Mouse (Mus musculus) heart, adult 2 months (tissue): ENCODE results near the gene Ppp6r3. TPM values are rescaled to one million over a fixed set of nuclear protein-coding genes. Genes with fewer than 3 reads are reported as not detected.

Experiments
- DNase-seq, 2 experiments: peaks; one replicate each; pipeline ENCODE4 v3.0.0; 2021
- H3K27ac ChIP-seq: fragments of 200-600 bp; 2 replicates; pipeline ENCODE4 v1.8.1; 2022
- H3K27me3 ChIP-seq: fragments of 200-500 bp; 2 replicates; pipeline ENCODE4 v1.6.1; 2012; ENCODE audit warnings: mild to moderate bottlenecking, low read length, inconsistent platforms, mixed read lengths; ENCODE audit not compliant: control insufficient read depth, insufficient read depth
- H3K36me3 ChIP-seq: fragments of 200-500 bp; 2 replicates; pipeline ENCODE4 v1.6.1; 2012; ENCODE audit warnings: low read length, inconsistent platforms; ENCODE audit not compliant: control insufficient read depth, insufficient read depth
- H3K4me1 ChIP-seq: fragments of 200-500 bp; 2 replicates; pipeline ENCODE4 v1.6.1; 2011; ENCODE audit warnings: low read length; ENCODE audit not compliant: control insufficient read depth, insufficient read depth
- H3K4me3 ChIP-seq: fragments of 200-600 bp; 2 replicates; pipeline ENCODE4 v1.8.1; 2022
- H3K79me2 ChIP-seq: fragments of 200-500 bp; replicated peaks from 2 replicates; pipeline ENCODE4 v1.6.1; 2012; ENCODE audit warnings: mild to moderate bottlenecking, inconsistent platforms, low read length, moderate library complexity, mixed read lengths; ENCODE audit not compliant: control insufficient read depth, insufficient read depth
- H3K9ac ChIP-seq: fragments of 200-500 bp; 2 replicates; pipeline ENCODE4 v1.6.1; 2012; ENCODE audit warnings: low read depth, mild to moderate bottlenecking, control low read depth, inconsistent platforms, low read length, mixed read lengths
- CTCF ChIP-seq: fragments of 200-600 bp; IDR thresholded peaks from 2 replicates; pipeline ENCODE4 v1.8.1; 2022; ENCODE audit warnings: antibody characterized with exemption, mild to moderate bottlenecking, moderate library complexity
- EP300 ChIP-seq: fragments of 200-500 bp; IDR thresholded peaks from 2 replicates; pipeline ENCODE4 v1.6.1; 2011; ENCODE audit warnings: low read depth, low read length, control low read depth; ENCODE audit not compliant: insufficient read depth
- POLR2A ChIP-seq: fragments of 200-500 bp; IDR thresholded peaks from 2 replicates; pipeline ENCODE4 v1.6.1; 2011; ENCODE audit warnings: mild to moderate bottlenecking, low read depth, low read length, control low read depth; ENCODE audit not compliant: insufficient read depth
- WGBS: fragments of 180-500 bp; shearing (Covaris S2); methylation state at CpG from one replicate; pipeline ENCODE4 v1.1.7; 2018; 5-methylcytosine and 5-hydroxymethylcytosine counted together
- intact Hi-C: fragments of 180-260 bp; cut with DNase I; formaldehyde crosslinking; loops from one replicate; pipeline ENCODE4 v1.15.1; 2025
- polyA plus RNA-seq: library from polyadenylated mRNA; depleted of rRNA; stranded (reverse); fragments of >200 nt; gene quantifications from 2 replicates; pipeline ENCODE4 v1.2.3, GENCODE M21; 2012; rRNA removed
- total RNA-seq, 2 experiments: library from RNA; stranded (reverse); gene quantifications; 2 replicates each; pipeline ENCODE4 v1.2.3; 2021

The Ppp6r3 gene
- total and polyA plus RNA-seq, 3 experiments, result 45.8 to 79.3 (median 72.9) TPM

- TF ChIP-seq CTCF (no peak), POLR2A (no peak), EP300 (no peak)
- intact Hi-C loops, result no loop called here
- H3K4me3 ChIP-seq, result no peak overlapping the region
- no peaks in the 10 kb centered on the region for H3K27me3 ChIP-seq
- no peak for DNase-seq
- H3K79me2 ChIP-seq, result no peaks in the 10 kb centered on the region
- no peaks in the 10 kb centered on the region for H3K4me1 ChIP-seq
- H3K36me3 ChIP-seq, result no peaks in the 10 kb centered on the region
- no peak overlapping the region for H3K27ac ChIP-seq
- H3K9ac ChIP-seq, result no peak overlapping the region
- WGBS, result 48% methylated on average over 6 of the region's 6 CpGs
Observed at GRCm38 (mm10) chr19:3422488-3422887, 153.1 kb downstream of the Ppp6r3 start.

- no peaks in the 10 kb centered on the region for H3K79me2 ChIP-seq
- H3K36me3 ChIP-seq, result no peaks in the 10 kb centered on the region
- no peaks in the 10 kb centered on the region for H3K4me1 ChIP-seq
- TF ChIP-seq POLR2A (no peak), EP300 (no peak), CTCF (no peak)
- no peak overlapping the region for H3K9ac ChIP-seq
- intact Hi-C loops, result no loop called here
- no peak for DNase-seq
- 0 out of 2 replicates have a peak, but pooled peaks cover under 1% of the 10 kb centered on the region for H3K27me3 ChIP-seq
- no peak overlapping the region for H3K27ac ChIP-seq
- WGBS, result 31% methylated on average over 5 of the region's 5 CpGs
- no peak overlapping the region for H3K4me3 ChIP-seq
Observed at GRCm38 (mm10) chr19:3419251-3419650, 156.3 kb downstream of the Ppp6r3 start.

DNA sequence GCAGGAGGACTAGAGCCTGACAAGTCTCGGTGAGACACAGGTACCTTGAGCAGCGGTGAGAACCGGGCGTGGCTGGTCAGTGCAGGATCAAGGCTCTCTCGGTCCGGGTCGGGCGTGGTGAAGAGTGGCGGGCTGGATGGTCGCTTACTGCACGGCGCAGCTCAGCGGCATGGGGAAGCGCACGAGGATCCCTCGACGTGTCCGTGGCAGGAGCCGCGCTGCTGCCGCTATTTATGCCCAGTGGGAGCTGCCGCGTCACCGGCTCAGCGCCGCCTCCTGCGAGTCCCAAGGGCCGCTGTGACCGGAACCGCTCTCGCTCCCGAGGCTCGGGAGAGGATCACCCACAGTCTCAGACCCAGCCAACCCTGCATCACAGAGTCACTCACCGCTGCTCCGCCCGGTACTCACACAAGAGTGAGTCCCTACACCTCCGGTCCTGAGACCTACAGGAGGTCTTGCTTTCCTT lies 161.2 kb downstream of the Ppp6r3 start, which contains the start of gene Gal:
Gal (minus strand) TSS at position 277 of the 466 bp plus-strand sequence.
- Histone ChIP-seq H3K9ac (no peak within 1 kb of the TSS), H3K36me3 (no peaks in the 10 kb centered on the region), H3K4me1 (no peaks in the 10 kb centered on the region), H3K4me3 (no peak within 1 kb of the TSS), H3K27ac (no peak within 1 kb of the TSS), H3K79me2 (no peaks in the 10 kb centered on the region), H3K27me3 (0 out of 2 replicates have a peak, but pooled peaks cover 2% of the 10 kb centered on the region)
- TF ChIP-seq POLR2A (no peak), EP300 (no peak), CTCF (no peak)
- intact Hi-C loops, result no loop called here
- 13% methylated on average over 37 of the region's 37 CpGs for WGBS
- peak; percentile 27 to 45 for DNase-seq

- 52% methylated on average over 1 of the region's 1 CpGs for WGBS
- Histone ChIP-seq H3K27me3 (no peaks in the 10 kb centered on the region), H3K27ac (no peak overlapping the region), H3K4me3 (no peak overlapping the region), H3K4me1 (no peaks in the 10 kb centered on the region), H3K79me2 (no peaks in the 10 kb centered on the region), H3K36me3 (no peaks in the 10 kb centered on the region), H3K9ac (no peak overlapping the region)
- TF ChIP-seq CTCF (no peak), EP300 (no peak), POLR2A (no peak)
- no peak for DNase-seq
- intact Hi-C loops, result no loop called here
Observed at GRCm38 (mm10) chr19:3405531-3406281, 169.8 kb downstream of the Ppp6r3 start.

Other genes with a start within 250 kb of the Ppp6r3 start
- gene Tesmin, start 186.9 kb downstream of the Ppp6r3 start, total RNA-seq, result 1 to 10 TPM; 2.5 to 2.6 TPM
- gene Tesmin, start 186.9 kb downstream of the Ppp6r3 start, polyA plus RNA-seq, result 1.8 and 2.2 TPM in 2 replicates
- gene Gal, start 161.2 kb downstream of the Ppp6r3 start, total RNA-seq, result not detected
- 0.14 TPM in 1 of 2 replicates, not detected in the other for gene Gal, start 161.2 kb downstream of the Ppp6r3 start, polyA plus RNA-seq
- 10 to 100 TPM; 52.2 to 56.5 TPM for gene Lrp5, start 110.8 kb upstream of the Ppp6r3 start, total RNA-seq
- gene Lrp5, start 110.8 kb upstream of the Ppp6r3 start, polyA plus RNA-seq, result 35.0 and 36.3 TPM in 2 replicates
- 1 to 10 TPM; 8.1 to 8.3 TPM for gene 1810055G02Rik, start 132.5 kb upstream of the Ppp6r3 start, total RNA-seq
- gene 1810055G02Rik, start 132.5 kb upstream of the Ppp6r3 start, polyA plus RNA-seq, result 17.9 and 23.3 TPM in 2 replicates
- 10 to 100 TPM; 27.9 to 30.6 TPM for gene Kmt5b, start 191.7 kb upstream of the Ppp6r3 start, total RNA-seq
- 9.3 and 13.7 TPM in 2 replicates for gene Kmt5b, start 191.7 kb upstream of the Ppp6r3 start, polyA plus RNA-seq